Mouse (Mus musculus) ES-Bruce4 (cell line): ENCODE results near the gene Slc25a22. TPM values are rescaled to one million over a fixed set of nuclear protein-coding genes. Genes with fewer than 3 reads are reported as not detected.

Source experiments
- H3K27ac ChIP-seq: 2 replicates; pipeline ENCODE4 v1.5.1; 2012; ENCODE audit warnings: low read length, inconsistent platforms; ENCODE audit not compliant: insufficient read depth
- H3K27me3 ChIP-seq: 2 replicates; pipeline ENCODE4 v1.6.1; 2012; ENCODE audit warnings: mild to moderate bottlenecking, low read length, inconsistent platforms; ENCODE audit not compliant: control insufficient read depth, poor library complexity, insufficient read depth, severe bottlenecking
- H3K36me3 ChIP-seq: 2 replicates; pipeline ENCODE4 v1.6.1; 2012; ENCODE audit warnings: inconsistent platforms, mild to moderate bottlenecking, low read length, moderate library complexity; ENCODE audit not compliant: control insufficient read depth, poor library complexity, insufficient read depth, severe bottlenecking
- H3K4me1 ChIP-seq: one replicate; pipeline ENCODE4 v1.8.1; 2011; ENCODE audit warnings: low read length; ENCODE audit not compliant: control insufficient read depth, insufficient read depth
- H3K4me3 ChIP-seq: 2 replicates; pipeline ENCODE4 v1.5.1; 2011; ENCODE audit warnings: low read depth, mild to moderate bottlenecking, low read length
- H3K9ac ChIP-seq: 2 replicates; pipeline ENCODE4 v1.6.1; 2012; ENCODE audit warnings: low read depth, mild to moderate bottlenecking, inconsistent platforms; ENCODE audit not compliant: poor library complexity, severe bottlenecking
- H3K9me3 ChIP-seq: replicated peaks from 2 replicates; pipeline ENCODE4 v1.6.1; 2012; ENCODE audit warnings: mild to moderate bottlenecking, low read length, inconsistent platforms; ENCODE audit not compliant: control insufficient read depth, poor library complexity, insufficient read depth, severe bottlenecking
- CTCF ChIP-seq: IDR thresholded peaks from one replicate; pipeline ENCODE4 v1.8.1; 2011; ENCODE audit warnings: low read depth, low read length
- EP300 ChIP-seq: IDR thresholded peaks from 2 replicates; pipeline ENCODE4 v1.6.1; 2011; ENCODE audit warnings: low read depth, low read length; ENCODE audit not compliant: insufficient read depth
- POLR2A ChIP-seq: IDR thresholded peaks from one replicate; pipeline ENCODE4 v1.8.1; 2011; ENCODE audit warnings: low read length; ENCODE audit not compliant: insufficient read depth
- polyA plus RNA-seq: library from polyadenylated mRNA; stranded (reverse); fragments of >200 nt; gene quantifications from 2 replicates; pipeline ENCODE4 v1.2.4, GENCODE M21; 2011; ENCODE audit warnings: low read depth; ENCODE audit not compliant: missing spikeins, insufficient read depth, insufficient read length

Gene Slc25a22
- polyA plus RNA-seq, 1 experiment, result 16.3 TPM

- Histone ChIP-seq H3K9me3 (no peaks in the 10 kb centered on the region), H3K36me3 (no peaks in the 10 kb centered on the region), H3K4me1 (peaks cover 5% of the 10 kb centered on the region), H3K9ac (no peak overlapping the region), H3K4me3 (no peak overlapping the region), H3K27me3 (no peaks in the 10 kb centered on the region), H3K27ac (no peak overlapping the region)
- TF ChIP-seq CTCF, result no peak
- TF ChIP-seq POLR2A, result no peak
- no peak for TF ChIP-seq EP300
Observed at GRCm38 (mm10) chr7:141484186-141485120, 46.8 kb upstream of the Slc25a22 start.

- TF ChIP-seq POLR2A (no peak), CTCF (no peak), EP300 (no peak)
- Histone ChIP-seq H3K27ac (no peak overlapping the region), H3K9me3 (no peaks in the 10 kb centered on the region), H3K4me1 (peaks cover 5% of the 10 kb centered on the region), H3K36me3 (no peaks in the 10 kb centered on the region), H3K9ac (no peak overlapping the region), H3K4me3 (no peak overlapping the region), H3K27me3 (no peaks in the 10 kb centered on the region)
Observed at GRCm38 (mm10) chr7:141483114-141483653, 45.5 kb upstream of the Slc25a22 start.

- TF ChIP-seq POLR2A (no peak), EP300 (no peak), CTCF (no peak)
- H3K9ac ChIP-seq, result peak overlapping the region; percentile 67
Observed at GRCm38 (mm10) chr7:141482531-141483024, 44.9 kb upstream of the Slc25a22 start.

DNA sequence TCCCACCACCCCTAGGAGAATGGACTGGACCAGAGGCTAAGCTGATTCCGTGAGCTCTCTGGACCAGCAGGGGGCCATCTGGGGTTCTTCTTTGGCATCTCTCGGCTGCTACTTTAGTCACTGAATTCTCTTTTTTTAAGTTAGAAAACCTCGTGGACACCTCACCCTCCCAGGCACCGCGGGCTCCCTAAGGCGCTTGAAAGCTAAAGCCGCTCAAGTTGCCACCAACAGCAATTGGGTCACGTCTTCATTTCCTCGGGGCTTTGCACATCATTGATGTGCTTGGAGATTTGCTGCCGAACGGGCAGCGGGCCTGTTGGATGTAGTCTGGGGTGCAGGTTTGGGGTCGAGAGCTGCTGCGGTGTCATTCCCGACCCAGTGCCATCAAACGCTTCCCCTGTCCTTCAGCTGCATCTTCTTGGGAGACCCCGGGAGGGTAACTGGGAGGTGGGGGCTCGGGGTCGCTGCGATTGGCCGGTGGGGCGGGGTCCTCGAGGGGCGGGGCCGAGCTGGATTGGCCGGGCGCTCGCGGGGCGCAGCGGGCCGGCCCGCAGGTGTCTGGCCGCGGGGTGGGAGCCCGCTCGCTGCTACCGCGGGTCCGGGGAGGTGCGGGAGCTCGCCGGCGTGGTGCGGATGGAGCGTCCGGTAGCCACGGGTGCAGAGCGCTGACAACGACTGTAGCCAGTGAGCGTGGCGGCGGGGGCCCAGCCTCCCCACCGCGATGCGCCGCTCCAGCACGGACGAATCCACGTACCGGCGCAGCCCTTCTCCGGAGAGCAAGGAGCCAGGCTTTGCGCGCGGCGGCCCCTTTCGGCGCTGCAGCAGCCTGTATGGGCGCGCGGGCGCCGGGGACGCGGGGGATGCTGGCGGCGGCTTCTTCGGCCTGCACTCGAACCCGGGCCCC is 44.1 kb upstream of the Slc25a22 start:
- no peaks in the 10 kb centered on the region for H3K9me3 ChIP-seq
- peak overlapping the region; percentile 74 for H3K4me3 ChIP-seq
- TF ChIP-seq CTCF (peak; percentile 2), POLR2A (peak; percentile 53), EP300 (no peak)
- no peaks in the 10 kb centered on the region for H3K36me3 ChIP-seq
- peak overlapping the region; percentile 67 for H3K9ac ChIP-seq
- no peak overlapping the region for H3K27ac ChIP-seq
- H3K4me1 ChIP-seq, result peaks cover 5% of the 10 kb centered on the region
- no peaks in the 10 kb centered on the region for H3K27me3 ChIP-seq

More at GRCm38 (mm10) chr7:141482531-141483024, 44.9 kb upstream of the Slc25a22 start:
- Histone ChIP-seq H3K4me1 (peaks cover 5% of the 10 kb centered on the region), H3K27ac (no peak overlapping the region), H3K27me3 (no peaks in the 10 kb centered on the region), H3K9me3 (no peaks in the 10 kb centered on the region), H3K36me3 (no peaks in the 10 kb centered on the region), H3K4me3 (peak overlapping the region; percentile 74)

- H3K27me3 ChIP-seq, result no peaks in the 10 kb centered on the region
- peaks cover 5% of the 10 kb centered on the region for H3K4me1 ChIP-seq
- no peaks in the 10 kb centered on the region for H3K9me3 ChIP-seq
- H3K27ac ChIP-seq, result no peak overlapping the region
- no peaks in the 10 kb centered on the region for H3K36me3 ChIP-seq
- peak; percentile 96 for TF ChIP-seq CTCF
- TF ChIP-seq EP300, result no peak
- H3K4me3 ChIP-seq, result peak overlapping the region; percentile 56; the same call in 1 of the 2 replicates
- no peak overlapping the region for H3K9ac ChIP-seq
Observed at GRCm38 (mm10) chr7:141480842-141481497, 43.3 kb upstream of the Slc25a22 start.
